Mouse (Mus musculus): ENCODE results near the gene Agmo.

Gene Agmo

DNA sequence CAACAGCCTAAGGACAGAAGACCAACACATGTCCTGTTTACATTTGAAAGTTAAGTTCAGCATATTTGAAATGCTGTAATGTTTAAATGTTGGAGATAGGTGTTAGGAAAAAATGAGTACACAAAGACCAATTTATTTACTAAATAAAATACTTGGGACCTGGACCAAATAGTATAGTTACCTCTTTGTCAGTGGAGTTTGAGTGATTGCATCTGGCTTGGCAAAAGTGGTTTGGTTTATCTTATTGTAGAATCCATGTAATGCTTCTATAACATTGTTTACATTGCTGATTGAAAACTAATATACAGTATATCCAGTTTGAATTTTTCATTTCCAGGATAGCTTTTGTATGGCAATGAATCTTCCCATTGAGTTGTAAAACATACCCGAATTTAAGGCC, 193.0 kb downstream of the Agmo start:
- no peak for DNase-seq

DNA sequence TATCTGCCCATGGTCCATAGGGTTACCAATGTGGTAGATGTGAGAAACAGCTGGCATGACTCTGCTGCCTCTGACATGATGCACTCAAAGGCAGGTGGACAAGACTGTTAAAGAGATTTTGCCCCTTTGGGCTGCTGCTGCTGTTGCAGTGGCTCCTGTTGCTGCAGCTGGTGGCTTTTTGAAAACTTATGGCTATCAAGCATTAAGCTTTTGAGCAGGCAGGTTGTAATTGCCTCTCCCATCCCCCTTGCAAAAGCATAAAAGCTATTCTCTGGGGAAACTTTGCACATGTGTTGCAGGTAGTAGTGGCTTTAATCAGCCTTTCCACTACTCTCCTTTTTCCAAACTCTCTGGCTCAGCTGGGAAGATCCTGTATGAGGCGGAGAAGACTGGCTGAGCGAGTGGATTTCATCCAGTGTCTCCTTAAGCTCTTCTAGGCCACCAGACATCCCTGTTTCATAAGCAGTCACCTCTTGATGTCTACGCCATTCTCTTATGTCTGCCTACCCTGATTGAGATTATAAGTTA, 201.1 kb downstream of the Agmo start:
- DNase-seq: no peak

DNA sequence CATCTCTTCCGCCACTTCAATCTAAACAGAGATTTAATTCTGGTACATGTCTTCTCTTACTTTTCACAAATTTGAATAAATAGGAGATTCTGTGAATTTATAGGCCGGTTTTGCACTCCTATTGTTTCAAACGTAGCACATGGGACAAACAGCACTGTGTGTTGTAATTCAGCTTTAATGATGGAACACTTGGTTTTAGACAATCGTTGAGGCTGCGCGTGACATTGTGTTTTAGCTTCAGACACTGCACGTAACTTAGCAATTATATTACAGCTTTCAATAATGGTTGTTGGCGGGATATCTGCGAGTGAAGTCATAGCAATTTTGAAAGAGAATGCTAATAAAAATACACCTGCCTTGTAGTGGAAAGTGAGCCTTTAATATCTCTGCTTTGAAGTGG, 203.8 kb downstream of the Agmo start:
- DNase-seq: no peak

DNA sequence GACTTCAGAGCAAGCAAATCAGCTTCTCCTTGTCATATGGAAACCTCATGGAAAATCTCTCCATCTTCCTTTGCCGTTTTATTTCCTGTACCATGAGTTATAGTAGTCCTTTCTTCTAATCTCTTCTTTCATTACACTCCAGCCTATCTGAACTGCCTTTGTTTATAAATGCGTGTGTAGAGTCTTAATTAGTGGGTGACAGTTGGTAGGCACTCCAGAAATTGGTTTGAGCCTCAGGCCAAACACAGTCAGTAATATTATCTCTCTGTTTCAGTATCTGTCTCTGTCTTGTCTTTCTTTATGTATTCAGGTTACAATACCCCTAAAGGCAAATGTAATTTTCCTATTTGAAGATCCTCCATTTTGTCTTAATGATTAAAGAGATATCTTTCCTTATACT, 208.2 kb downstream of the Agmo start:
- DNase-seq: no peak

DNA sequence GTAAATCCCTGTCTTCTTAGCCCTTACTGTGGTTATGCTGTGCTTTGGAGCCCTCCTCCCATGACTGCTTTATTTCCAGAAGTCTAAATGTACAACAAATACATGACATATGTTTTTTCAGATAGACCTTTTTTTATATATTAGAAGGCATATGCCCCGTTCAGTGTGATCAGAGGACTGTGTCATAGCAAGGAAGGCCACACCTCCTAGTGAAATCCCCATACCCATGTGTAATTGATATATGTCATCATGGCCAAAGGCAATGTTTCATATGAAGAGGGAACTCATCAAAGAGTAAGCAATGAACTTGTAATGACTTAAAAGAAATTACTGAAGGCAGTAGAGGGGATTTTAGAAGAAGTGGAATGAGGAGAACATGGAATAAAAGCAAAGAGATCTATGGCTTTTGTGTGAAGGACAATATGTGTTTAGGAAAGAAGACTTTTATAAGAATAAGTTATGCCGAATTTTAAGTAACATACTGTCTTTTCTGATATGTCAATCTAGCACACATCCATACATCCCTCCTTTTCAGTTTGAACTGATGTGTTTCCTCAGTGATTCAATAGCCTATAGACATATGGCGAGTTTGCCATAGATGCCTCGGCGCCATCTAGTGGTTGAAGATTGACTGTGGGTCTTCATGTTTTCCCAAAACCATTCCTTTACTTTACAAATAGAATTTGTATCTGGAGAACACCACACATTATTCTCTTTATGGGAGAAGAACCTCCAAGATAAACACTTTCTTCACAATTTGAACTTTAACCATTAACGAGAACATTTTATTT, 209.1 kb downstream of the Agmo start:
- DNase-seq: peak; percentile 18

DNA sequence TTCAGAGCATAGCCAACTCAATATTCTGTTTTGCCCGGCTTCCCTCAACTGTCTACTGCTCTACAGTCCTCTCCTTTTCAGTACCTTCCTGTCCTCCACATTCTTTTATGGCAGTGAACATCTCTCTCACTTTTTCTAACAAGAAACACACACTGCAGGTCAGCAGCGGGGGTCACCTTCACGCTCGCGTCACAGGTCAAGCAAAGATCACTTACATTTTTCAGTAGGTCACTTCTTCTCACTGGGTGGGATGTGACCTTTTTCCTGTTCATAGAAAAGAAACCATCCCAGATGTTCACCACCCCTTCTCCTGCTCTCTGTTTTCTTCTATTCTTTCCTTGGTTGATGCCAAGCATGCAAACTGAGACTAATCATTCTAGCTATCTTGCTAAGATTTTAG, 230.2 kb downstream of the Agmo start:
- no peak for DNase-seq

DNA sequence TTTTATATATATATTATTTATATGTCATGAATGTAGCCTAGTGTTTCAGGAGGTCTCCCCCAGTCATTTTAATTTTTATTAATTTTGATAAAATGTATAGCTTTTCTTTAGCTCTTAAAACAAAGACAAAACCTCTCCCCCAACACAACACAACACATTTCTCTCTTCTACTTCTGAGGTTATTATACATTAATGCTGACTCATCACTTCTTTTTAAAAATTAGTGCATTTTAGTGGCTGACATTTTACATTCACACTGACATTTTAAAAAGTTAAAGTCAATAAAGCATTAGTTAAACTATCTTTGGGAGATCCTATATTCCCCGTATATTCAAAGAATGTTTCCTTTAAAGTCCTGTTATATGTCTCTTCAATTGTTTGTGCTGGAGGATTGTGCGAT, 235.4 kb downstream of the Agmo start:
- no peak for DNase-seq

DNA sequence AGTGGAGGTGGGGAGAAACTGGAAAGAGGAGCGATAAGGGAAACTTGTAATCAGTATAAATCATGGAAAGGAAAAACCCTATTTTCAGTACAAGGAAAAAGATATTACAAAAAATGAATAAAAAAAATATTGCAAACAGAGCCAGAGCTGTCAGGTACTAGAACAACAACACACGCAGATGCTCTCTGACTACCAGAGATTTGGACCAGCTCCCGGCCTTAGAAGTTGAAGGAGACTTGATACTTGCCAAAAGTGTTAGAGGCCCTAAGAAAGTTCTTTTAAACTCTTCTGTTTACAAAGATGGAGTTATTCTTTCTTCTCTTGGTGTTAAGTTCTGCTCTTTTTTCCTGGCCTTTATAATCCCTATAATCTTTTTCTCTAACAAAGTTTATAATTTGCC, 246.6 kb downstream of the Agmo start:
- DNase-seq: no peak

DNA sequence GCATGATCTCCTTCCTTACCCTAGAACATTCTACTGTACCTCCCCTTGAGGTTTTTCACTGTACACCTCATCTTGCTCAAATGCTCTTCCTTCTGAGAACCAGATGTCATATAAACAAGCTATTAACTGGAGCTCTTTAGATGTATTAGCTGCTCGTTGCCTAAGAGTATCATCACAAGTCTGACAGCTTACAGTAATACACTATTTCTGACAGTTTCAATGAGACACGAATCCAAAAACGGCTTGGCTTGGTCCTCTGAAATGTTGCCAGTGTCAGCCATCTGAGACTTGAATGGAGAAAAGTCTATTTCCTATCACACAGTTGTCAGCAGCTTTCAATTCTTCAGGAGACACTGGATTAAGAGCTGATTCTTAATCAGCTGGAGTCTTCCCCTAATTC, 257.4 kb downstream of the Agmo start:
- no peak for DNase-seq

DNA sequence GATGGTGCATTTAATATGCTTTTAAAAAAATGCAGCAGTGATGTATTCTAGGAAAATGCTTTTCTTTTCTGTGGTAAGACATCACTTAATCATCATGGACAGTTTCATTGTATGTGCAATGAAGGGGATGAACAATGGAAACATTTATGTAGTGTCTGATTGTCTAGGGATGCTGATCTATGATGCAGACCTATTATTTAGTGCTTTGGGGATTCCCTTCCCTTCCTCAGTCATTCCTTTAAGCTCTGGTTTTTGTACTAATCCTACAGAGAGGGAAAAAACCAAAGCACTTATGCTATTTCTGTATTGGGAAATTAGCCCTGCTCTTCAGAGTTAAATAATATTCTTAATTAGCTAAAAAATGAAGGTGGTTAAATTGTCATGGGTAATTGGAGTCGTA, 266.0 kb downstream of the Agmo start:
- DNase-seq: no peak

DNA sequence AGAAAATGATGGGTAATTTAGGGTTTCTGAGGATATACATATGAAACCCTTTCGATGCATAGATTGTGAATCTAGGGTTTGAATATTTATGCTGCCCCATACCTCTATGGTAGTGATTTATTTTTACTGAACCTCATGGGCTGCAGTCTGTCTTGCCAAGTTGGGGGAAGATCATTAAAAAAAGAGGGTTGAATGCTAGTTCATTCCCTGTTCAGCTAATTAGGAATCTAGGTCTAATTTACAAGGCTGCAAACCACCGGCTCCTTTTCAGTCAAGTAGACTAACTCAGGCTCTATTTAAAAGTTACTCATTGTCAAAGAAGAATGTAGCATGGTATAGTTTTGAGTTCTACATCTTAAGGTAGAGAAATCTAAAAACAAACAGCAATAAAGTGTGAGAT, 266.4 kb downstream of the Agmo start:
- no peak for DNase-seq

DNA sequence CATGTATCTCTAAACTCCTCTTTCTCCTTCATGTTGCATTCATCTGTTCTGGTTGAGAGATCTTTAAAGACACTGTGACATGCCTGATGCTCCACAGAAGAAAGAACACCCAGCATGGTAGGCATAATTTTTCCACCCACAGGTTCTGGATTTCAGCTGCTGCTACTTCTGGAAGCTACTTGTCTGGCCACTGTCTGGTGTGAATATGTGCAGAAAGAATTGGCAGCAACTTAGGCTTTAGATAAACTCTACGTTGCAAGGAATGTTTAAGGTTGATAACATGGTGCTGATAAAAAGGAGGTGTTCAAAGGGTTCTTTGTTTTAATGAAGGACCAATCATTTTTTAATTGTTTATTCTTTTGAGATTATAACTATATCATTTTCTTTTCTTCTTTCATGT, 280.3 kb downstream of the Agmo start:
- DNase-seq: peak; percentile 4

DNA sequence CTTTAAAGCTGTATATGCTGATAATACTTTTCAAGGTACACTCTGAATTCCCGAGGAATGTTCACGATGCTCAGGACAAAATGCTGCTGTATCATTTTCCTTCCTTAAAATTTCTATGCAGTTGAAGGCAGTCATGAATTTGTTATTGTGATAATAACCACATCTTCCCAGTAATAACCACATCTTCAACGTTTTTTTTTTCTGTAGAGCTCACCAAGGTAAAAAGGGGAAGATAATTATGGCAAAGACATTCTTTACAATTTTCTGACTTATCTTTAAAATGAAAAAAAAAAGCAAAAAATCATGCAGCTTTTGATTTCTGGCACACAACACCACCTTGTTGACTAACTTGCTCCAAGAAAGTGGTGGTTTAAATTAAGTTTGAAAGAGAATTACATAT, 283.2 kb downstream of the Agmo start:
- DNase-seq: no peak

DNA sequence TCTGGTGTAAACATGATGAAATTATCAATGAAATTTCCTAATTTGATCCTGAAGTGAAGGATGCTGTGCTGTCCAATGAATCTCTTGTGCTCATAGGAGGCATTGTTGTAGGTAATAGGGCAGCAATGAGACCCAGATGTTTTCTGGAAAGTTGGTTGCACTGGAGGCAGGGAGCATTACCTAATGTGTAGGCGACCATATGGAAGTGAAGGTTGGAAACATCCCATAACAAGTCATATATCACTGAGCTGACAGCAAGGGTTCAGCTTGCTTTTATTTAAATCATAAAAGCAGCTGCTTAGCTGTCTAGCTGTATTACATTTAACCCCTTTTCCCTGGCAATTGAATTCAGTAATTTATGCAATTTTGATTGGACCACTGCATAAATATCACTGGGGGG, 299.6 kb downstream of the Agmo start:
- DNase-seq: no peak

DNA sequence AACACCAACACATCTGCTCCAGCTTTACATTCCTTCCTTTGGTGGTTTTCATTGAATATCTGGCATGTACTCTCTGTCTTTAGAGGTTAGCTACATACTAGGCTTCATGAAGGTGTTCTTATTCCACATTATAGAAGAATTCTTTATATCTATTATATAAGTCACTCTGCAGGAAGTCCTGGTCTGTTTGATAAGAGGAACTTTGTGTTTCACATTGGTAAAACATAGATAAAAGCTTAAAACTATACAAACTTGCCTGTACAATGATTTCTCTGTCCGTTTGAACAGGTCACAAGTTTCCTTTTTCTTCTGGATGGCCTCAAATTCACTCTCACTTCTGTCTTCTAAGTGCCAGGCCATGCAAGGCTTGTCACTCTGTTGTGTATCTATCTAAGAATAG, 316.8 kb downstream of the Agmo start:
- no peak for DNase-seq

DNA sequence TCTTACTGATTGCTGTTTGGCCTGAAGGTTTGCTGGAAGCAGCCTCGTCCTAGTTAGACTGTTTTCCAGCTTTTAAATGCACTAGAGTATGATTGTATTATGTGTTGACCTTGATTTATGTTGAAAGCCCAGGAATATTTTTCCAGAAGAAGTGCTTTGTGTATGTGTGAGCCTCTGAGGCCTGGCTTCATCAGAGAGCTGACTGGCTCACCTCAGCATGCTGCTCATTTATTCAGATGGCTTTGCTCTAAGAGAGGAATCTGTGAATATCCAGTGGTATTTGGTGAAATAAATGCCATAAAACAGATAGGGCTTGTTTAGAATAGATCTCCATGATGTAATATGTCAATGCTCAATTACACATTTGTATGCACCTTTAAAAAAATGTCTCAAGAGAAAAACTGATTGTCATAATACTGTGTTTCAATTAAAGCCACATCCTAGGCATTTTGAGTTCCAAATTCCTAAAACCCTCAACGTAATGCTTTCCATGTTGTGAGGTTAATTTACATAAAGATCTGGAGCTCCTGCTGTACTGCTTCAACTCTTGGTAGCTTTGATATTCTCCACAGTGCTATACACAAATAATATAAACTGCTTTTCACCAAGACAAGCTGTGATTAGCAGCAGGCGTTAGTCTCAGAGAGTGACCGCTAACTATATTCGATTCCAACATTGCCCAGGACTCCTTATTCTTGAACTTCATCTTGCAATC, 324.6 kb downstream of the Agmo start:
- DNase-seq: no peak

DNA sequence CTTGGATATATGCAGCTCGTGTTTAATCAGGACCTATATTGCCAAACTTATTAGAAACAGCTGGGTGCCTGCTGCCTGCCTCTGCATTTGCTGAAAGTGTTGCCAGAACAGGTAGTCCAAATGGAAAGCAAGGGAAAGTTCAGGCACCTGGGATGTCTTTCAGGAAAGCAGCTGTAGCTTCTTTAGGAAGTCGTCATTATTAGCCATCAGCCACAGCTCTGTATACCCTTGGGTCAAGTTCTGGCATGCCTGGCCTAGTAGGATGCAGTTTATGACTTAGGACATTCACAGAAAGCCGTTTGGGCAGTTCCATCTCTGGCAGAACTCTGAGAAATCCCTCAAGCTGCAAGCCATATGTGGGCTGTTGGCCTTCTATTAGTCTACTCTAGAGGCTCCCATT, 330.5 kb downstream of the Agmo start:
- no peak for DNase-seq

DNA sequence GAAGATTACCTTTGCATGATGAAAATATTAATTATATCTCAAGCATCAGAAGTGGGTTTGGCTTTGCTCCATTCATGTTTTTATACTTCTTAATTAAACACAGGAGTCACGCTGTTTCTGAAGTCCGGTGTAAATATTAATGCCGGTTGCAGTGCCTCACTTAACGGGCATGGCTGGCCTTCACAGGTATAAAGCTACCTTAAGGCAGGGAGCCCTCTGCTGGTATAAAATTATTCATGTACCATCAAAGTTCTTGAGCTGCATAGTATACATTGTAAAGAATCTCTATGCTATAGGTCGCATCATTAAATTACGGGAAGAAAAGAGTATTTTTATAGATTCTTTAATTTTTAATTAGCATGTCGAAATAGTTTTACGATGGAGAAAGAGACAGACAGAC, 341.3 kb downstream of the Agmo start:
- DNase-seq: no peak

DNA sequence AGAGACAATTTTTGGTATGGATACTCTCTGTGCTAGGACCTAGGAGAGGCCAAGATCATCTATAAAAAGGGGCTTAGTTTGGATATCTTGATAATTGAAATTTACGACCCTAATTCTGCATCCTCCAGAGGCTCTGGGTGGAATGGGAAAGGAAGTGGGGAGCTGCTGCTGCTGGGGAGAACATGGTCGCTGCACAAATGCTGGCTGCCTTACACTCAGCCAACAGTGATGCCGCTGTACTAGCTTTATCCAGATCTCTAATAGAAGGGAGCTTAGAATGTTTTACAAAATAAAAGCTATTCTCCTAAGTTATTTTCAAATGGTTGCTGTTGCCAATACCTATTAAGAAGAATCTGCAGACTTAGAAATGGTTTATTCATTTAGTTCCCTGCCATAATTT, 351.4 kb downstream of the Agmo start:
- no peak for DNase-seq

DNA sequence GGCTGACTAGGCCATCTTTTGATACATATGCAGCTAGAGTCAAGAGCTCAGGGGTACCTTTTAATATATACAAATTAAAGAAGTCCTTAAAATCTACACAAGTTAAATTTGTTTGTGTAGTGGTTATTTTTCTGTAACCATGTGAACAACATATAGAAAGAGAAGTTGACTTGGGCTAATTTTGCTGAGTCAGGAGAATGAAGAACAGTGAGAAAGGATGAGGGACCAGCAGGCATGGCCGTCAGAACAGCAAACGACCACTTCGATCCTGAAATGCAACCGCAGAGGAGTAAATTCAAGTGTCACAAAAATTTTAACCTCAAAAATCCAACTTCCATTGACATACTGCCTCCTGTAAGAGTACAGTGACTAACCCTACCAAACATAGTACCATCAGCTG, 371.4 kb downstream of the Agmo start:
- no peak for DNase-seq

DNA sequence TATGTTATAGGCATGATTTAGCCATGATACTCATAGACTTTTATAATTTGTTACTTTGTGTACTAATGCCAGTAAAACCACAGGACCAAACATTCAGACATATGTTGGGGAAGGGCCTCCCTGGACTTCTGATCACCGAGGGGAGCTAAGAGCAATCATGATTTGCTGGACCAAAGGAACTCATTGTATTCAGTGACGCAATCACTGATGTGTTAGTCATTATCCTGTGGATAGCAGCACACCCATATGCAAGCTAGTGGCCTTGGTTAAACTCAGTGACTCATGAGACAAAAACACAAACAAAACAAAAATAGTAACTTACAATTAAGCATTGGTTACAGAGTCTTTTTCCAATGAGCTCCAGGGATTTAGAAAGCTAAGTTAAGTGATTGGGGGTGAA, 373.3 kb downstream of the Agmo start:
- no peak for DNase-seq

DNA sequence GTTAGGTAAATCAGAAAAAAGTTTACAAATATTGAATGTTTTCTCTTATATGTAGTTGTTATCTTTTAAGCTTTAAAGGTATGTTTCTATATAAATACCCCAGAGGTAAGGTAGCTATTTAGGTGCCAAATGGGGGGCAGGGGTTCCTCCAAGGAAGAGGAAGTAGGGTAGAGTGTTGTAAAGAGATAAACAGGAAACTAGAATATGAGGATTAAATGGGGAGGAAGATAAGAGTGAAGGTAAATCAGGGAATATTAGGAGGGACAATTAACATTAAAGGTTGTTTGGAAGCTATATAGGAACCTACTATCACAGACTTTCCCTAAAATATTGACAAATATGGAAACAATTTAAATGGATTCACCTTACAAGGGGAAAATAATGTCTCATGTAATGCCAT, 382.6 kb downstream of the Agmo start:
- DNase-seq: no peak
